8 mouse cellular contexts compared by ENCODE assay signal in genomic region chr19:44388475-44389428, GRCm38 (mm10). TPM values are rescaled to one million over a fixed set of nuclear protein-coding genes. Genes with fewer than 3 reads are reported as not detected.
DNase-seq lines count a peak whose midpoint lies in the region; ATAC-seq and TF ChIP-seq lines count a peak whose summit lies in the region.

No protein-coding gene starts in this region.

- H3K4me1 ChIP-seq in embryonic facial prominence, embryonic 10.5 days: peaks cover 30% of the 10 kb centered on the region
- H3K4me1 ChIP-seq in intestine, postnatal 0 days (replicated peaks; ENCODE audit: control insufficient read depth, insufficient read depth, low read length): peaks cover 11% of the 10 kb centered on the region; the same call in 1 of the 2 replicates
- peaks cover 30% of the 10 kb centered on the region for H3K4me1 ChIP-seq in midbrain, embryonic 10.5 days

- H3K4me3 ChIP-seq in embryonic facial prominence, embryonic 10.5 days: peak overlapping the region; percentile 68
- H3K4me3 ChIP-seq in intestine, postnatal 0 days (ENCODE audit: low read depth, low read length): peak overlapping the region; percentile 48
- H3K4me3 ChIP-seq in midbrain, embryonic 10.5 days: peak overlapping the region; percentile 66

- no peaks in the 10 kb centered on the region for H3K27me3 ChIP-seq in embryonic facial prominence, embryonic 10.5 days (replicated peaks; ENCODE audit: low read depth, poor library complexity, severe bottlenecking)
- H3K27me3 ChIP-seq in intestine, postnatal 0 days (replicated peaks; ENCODE audit: control insufficient read depth, insufficient read depth, low read length): no peaks in the 10 kb centered on the region
- H3K27me3 ChIP-seq in midbrain, embryonic 10.5 days (ENCODE audit: low read depth, poor library complexity, severe bottlenecking): no peaks in the 10 kb centered on the region

- ATAC-seq in granulocyte monocyte progenitor cell, adult 5-6 weeks (replicated peaks; ENCODE audit: poor library complexity, severe bottlenecking): peak; percentile 90
- peak; percentile 97 for ATAC-seq in intestine, postnatal 0 days

- intact Hi-C loops in left cerebral cortex, postnatal 36 days (cut with DNase I): no loop called here

- H3K9ac ChIP-seq in intestine, postnatal 0 days (ENCODE audit: low read depth, low read length): peak overlapping the region; percentile 42

- no peaks in the 10 kb centered on the region for H3K9me3 ChIP-seq in embryonic facial prominence, embryonic 10.5 days
- H3K9me3 ChIP-seq in intestine, postnatal 0 days (ENCODE audit: control insufficient read depth): no peaks in the 10 kb centered on the region
- H3K9me3 ChIP-seq in midbrain, embryonic 10.5 days (replicated peaks): no peaks in the 10 kb centered on the region

- WGBS in embryonic facial prominence, embryonic 10.5 days: 4% methylated on average over 41 of the region's 41 CpGs
- 1% methylated on average over 38 of the region's 41 CpGs for WGBS in intestine, postnatal 0 days
- WGBS in midbrain, embryonic 10.5 days: 6% methylated on average over 41 of the region's 41 CpGs

- peaks cover 1% of the 10 kb centered on the region for H3K36me3 ChIP-seq in embryonic facial prominence, embryonic 10.5 days (replicated peaks)
- H3K36me3 ChIP-seq in intestine, postnatal 0 days (ENCODE audit: control insufficient read depth, insufficient read depth): no peaks in the 10 kb centered on the region
- 0 out of 2 replicates have a peak, but pooled peaks cover under 1% of the 10 kb centered on the region for H3K36me3 ChIP-seq in midbrain, embryonic 10.5 days

- TF ChIP-seq CTCF in intestine, postnatal 0 days (IDR thresholded peaks at IDR 0.05; ENCODE audit: low read depth): no peak

- H3K4me2 ChIP-seq in intestine, postnatal 0 days (replicated peaks; ENCODE audit: low read depth): peak overlapping the region; percentile 81

- peak overlapping the region; percentile 96 for H3K27ac ChIP-seq in embryonic facial prominence, embryonic 10.5 days (replicated peaks)
- H3K27ac ChIP-seq in intestine, postnatal 0 days (ENCODE audit: low read depth, low read length): peak overlapping the region; percentile 87
- peak overlapping the region; percentile 93 for H3K27ac ChIP-seq in midbrain, embryonic 10.5 days (replicated peaks)

- peak; percentile 97 for DNase-seq in adrenal gland, postnatal 10 days
- peak; percentile 97 for DNase-seq in embryonic facial prominence, embryonic 10.5 days (ENCODE audit: low spot score)
- DNase-seq in left cerebral cortex, postnatal 36 days (ENCODE audit: low spot score in 2 of 2): peak; percentile 88 to 89
- peak; percentile 95 for DNase-seq in midbrain, embryonic 10.5 days (ENCODE audit: low spot score)
- peak; percentile 80 to 90 for DNase-seq in right cerebral cortex, postnatal 36 days (ENCODE audit: low spot score in 2 of 2)
- DNase-seq in yolk sac, embryonic 10.5 days (ENCODE audit: low spot score): peak; percentile 98

RNA-seq across cellular contexts. Expression of gene Scd1, which starts 18.9 kb away (rescaled TPM):
- 100 to 1,000 TPM; 181 to 382 TPM for total RNA-seq in adrenal gland, postnatal 10 days (2021)
- 15.3 and 17.9 TPM in 2 replicates for polyA plus RNA-seq in embryonic facial prominence, embryonic 10.5 days (2016; fragmentation: Nextera tagmentation; extraction: Ambion mirVana)
- total RNA-seq in granulocyte monocyte progenitor cell, adult 5-6 weeks (2014; fragmentation: Nextera tagmentation): 0.41 TPM in 1 of 2 replicates, not detected in the other
- total RNA-seq in granulocyte monocyte progenitor cell, adult 5-6 weeks (2017): not detected in 2 replicates
- 1.5 and 2.6 TPM in 2 replicates for polyA plus RNA-seq in intestine, postnatal 0 days (2015; fragmentation: Nextera tagmentation; extraction: Ambion mirVana)
- total RNA-seq in left cerebral cortex, postnatal 36 days (2021): 100 to 1,000 TPM; 141 to 168 TPM
- polyA plus RNA-seq in midbrain, embryonic 10.5 days (2016; fragmentation: Nextera tagmentation; extraction: Ambion mirVana): 20.0 and 21.6 TPM in 2 replicates

RNA-seq across cellular contexts. Expression of gene Scd4, which starts 55.9 kb away (rescaled TPM):
- 1 to 10 TPM; 1.6 to 1.7 TPM for total RNA-seq in adrenal gland, postnatal 10 days (2021)
- polyA plus RNA-seq in embryonic facial prominence, embryonic 10.5 days (2016; fragmentation: Nextera tagmentation; extraction: Ambion mirVana): 0.05 and 0.10 TPM in 2 replicates
- not detected in 2 replicates for total RNA-seq in granulocyte monocyte progenitor cell, adult 5-6 weeks (2014; fragmentation: Nextera tagmentation)
- 0.22 TPM in 1 of 2 replicates, not detected in the other for total RNA-seq in granulocyte monocyte progenitor cell, adult 5-6 weeks (2017)
- 0.04 TPM in 1 of 2 replicates, not detected in the other for polyA plus RNA-seq in intestine, postnatal 0 days (2015; fragmentation: Nextera tagmentation; extraction: Ambion mirVana)
- 1 to 10 TPM; 2.2 to 3.1 TPM for total RNA-seq in left cerebral cortex, postnatal 36 days (2021)
- 0.06 TPM in 1 of 2 replicates, not detected in the other for polyA plus RNA-seq in midbrain, embryonic 10.5 days (2016; fragmentation: Nextera tagmentation; extraction: Ambion mirVana)

Comparison
In these comparisons a context has a peak if more than half of its experiments do, and no peak if none do; other contexts are left out.
1. Peak in every context shown above with its lines: DNase-seq, ATAC-seq, H3K4me3 ChIP-seq and H3K27ac ChIP-seq.
2. RNA of gene Scd1, which starts 18.9 kb away (total RNA-seq): 181 to 382 TPM in adrenal gland, postnatal 10 days and 141 to 168 TPM in left cerebral cortex, postnatal 36 days; 0.41 TPM in granulocyte monocyte progenitor cell, adult 5-6 weeks; every median in the first group is over 100 times any median in the second.